Mouse (Mus musculus) frontal cortex, postnatal 10 days (tissue): ENCODE results near the gene Hist1h4b.

ENCODE experiments used
- DNase-seq, 2 experiments: peaks; one replicate each; pipeline ENCODE4 v3.0.0; 2022; ENCODE audit warnings: low spot score in 2 of 2, mixed read lengths in 1 of 2

The Hist1h4b gene

GRCm38 (mm10) chr13:23740256-23740840, 16.5 kb upstream of the Hist1h4b start:
- no peak for DNase-seq

DNA sequence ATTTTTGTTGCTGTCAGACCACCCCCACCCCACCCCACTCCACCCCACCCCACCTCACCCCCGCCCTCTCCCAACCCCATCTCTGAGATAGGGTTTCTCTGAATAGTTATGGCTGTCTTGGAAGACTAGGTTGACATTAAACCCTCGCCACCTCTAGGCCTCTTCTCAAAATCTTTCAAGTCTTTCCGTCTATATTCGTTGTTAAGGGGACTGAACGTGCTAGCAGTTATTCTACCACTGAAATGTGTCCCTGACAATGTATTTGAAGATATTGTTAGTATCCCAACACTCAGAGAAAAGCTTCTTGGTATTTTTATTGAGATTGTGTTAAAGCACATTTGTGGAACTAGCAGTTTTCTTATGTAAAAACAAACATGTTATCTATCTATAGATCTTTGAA, 15.9 kb upstream of the Hist1h4b start:
- DNase-seq: no peak

- DNase-seq: no peak
These were observed 14.8 kb upstream of the Hist1h4b start for GRCm38 (mm10) chr13:23742007-23742406.

DNA sequence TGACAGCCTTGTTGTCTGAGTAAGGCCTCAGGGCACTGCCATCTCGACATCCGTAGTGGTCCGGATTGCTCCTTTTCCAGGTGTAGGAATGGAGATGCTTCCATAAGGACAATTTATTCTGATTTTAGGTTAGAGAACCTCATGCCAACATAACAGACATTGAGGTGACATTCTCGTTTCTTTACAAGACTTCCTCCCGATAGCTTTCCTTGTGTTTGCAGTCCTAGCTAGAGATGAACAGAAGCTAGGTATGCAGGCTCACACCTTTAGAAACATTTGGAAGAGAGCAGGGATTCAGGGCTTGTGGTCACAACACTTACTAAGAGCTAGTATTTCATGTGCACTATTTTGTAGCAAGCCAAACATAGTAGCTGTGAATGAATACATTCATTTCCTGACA, 13.6 kb upstream of the Hist1h4b start:
- DNase-seq: no peak

DNA sequence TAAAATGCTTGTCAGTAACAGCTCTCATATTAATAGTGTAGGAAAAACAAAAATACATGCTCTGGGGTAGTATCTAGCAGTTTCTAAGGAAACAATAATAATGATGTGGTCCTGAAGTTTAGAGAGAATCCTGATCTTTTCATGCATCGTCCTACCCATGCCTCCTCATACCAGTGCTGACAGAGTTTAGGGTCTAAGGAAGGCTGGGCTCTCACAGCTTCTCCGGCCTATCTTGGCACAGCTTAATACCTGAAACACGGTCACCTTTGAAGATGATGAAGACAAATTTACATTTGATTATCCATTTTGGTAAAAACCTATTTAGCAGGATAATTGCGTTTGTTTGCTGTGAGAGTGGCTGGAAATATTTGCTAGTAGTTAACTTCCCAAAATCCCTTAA, 12.8 kb upstream of the Hist1h4b start:
- no peak for DNase-seq

DNA sequence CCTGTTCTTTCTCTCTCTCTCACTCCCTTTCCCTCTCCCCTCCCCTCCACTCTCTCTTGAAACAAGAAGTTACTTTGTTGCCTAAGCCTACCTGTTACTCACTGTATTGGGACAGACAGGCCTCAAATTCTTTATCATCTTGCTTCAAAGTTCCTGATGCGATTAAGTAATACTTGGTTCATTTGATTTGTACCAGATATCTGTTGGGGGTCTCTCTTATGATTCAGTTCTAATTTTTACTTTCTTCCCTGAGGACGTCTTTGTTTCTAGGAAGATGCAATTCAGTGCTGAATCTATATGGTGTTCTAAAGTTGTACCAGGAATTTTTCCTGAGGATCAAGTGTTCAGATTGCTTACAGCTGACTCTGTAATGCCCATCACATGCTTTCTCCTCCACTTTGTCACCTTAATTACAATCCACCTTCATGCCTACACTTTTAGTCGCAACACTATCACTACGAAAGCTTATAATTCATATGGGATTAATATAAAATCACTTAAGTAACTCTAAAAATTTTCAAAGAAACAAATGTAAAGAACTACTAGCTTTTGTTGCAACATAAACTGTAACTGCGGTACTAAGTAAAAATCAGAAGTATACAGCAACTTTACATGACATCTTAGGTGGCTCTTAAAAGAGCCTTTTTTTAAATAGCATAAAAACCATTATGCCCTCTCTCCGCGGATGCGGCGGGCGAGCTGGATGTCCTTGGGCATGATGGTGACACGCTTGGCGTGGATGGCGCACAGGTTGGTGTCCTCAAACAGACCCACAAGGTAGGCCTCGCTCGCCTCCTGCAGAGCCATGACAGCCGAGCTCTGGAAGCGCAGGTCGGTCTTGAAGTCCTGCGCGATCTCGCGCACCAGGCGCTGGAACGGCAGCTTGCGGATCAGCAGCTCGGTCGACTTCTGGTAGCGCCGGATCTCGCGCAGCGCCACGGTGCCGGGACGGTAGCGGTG, 12.1 kb upstream of the Hist1h4b start:
- DNase-seq: no peak

DNA sequence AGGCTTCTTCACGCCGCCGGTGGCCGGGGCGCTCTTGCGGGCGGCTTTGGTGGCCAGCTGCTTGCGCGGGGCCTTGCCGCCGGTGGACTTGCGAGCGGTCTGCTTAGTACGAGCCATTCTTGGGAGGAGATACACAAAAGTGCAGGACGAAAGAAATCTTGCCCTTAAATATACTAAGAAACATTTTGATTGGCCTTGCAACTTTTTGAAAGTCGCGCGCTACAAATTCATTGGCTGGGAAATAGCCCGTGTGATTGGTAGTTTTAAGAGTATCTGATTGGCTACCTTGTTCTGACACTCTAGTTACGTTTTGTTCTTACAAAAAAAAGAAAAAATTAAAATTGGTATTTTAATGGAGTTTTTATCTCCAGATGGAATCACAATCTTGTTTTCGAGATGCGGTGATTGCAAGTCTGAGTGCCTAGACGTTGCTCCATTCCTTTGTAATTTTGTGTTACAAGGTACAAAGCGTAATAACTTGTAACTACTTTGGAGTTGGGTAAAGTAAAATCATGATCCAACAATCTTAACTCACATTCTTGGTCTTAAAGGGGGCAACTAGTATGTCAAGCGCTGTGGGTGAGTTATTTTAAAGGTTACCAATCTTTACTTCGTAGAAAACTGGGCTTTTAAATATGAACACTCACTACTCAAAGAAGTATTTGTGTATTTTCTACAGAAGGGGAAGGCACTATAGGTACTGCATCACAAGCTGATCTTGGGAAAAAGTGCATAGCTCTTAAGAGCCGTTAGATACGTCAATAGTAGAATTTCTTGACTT, 11.2 kb upstream of the Hist1h4b start, which contains the start of gene Hist1h3c:
Gene Hist1h3c (minus strand): TSS at position 222 of the 781 bp plus-strand sequence.
- DNase-seq: peak; percentile 62 to 84

GRCm38 (mm10) chr13:23746201-23747080, 10.4 kb upstream of the Hist1h4b start, which contains the start of gene Hist1h2bb:
Gene Hist1h2bb (plus strand): TSS chr13:23746734.
- peak; percentile 71 to 77 for DNase-seq

DNA sequence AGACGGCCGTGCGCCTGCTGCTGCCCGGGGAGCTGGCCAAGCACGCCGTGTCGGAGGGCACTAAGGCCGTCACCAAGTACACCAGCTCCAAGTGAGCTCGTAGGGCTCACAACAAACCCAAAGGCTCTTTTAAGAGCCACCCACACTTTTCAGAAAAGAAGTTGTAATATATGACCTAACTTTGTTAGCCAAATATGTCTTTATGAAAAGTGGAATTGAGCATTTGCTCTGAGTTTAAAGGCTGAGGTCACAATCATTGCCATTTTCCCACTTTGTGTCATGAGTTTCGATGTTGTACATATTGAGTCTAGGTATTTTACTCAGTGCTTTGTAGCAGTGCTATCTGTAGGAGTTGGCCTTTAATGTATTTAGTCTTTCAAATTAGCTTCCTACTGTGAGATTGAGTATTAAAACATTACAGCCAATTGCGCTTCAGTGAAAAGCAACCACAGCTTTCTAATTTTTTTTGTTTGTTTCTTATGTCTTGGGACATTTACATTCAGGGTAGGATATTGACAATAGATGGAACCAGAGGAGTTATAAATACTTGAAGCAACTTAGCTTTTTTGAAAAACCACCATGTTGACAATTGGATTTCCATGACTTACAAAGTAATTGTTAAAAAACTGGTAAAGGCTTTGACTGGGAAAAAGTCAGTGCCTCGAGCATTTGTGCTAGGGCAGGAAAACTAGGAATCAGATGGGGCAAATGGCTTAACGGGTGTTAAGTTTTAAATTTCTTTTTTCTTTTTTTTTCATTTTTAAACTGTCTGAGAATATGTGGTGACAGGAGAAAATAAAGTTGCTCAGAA, 9.5 kb upstream of the Hist1h4b start:
- no peak for DNase-seq

DNA sequence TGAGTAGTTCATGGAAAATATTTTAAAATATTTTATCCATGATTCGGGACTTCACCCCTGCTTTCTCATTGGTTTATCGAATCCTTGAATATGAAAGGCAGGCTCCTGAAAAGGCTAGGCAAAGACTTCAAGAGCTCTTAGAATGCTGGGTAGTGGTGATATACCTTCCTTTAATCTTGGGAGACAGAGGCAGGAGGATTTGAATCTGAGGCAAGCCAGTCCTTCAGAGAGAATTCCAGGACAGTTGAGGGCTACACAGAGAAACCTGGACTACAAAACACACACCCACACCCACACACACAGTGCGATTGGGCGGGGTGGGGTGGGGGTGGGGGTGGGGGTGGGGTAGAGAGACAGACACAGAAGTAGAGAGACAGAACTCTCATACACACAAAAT, 8.9 kb upstream of the Hist1h4b start:
- DNase-seq: no peak

- DNase-seq: no peak
These were observed 7.2 kb upstream of the Hist1h4b start for GRCm38 (mm10) chr13:23749563-23750121.

- DNase-seq: peak in 1 of 2 experiments; percentile 43
These were observed 5.9 kb upstream of the Hist1h4b start, which contains the start of gene Hist1h2ab for GRCm38 (mm10) chr13:23750839-23751477. Gene Hist1h2ab (plus strand): TSS chr13:23751126.

GRCm38 (mm10) chr13:23751478-23751956, 5.3 kb upstream of the Hist1h4b start:
- DNase-seq: no peak

- DNase-seq: peak; percentile 82 to 90
These were observed 4.6 kb upstream of the Hist1h4b start, which contains the start of gene Hist1h3b for GRCm38 (mm10) chr13:23752067-23752741. Gene Hist1h3b (plus strand): TSS chr13:23752267.

DNA sequence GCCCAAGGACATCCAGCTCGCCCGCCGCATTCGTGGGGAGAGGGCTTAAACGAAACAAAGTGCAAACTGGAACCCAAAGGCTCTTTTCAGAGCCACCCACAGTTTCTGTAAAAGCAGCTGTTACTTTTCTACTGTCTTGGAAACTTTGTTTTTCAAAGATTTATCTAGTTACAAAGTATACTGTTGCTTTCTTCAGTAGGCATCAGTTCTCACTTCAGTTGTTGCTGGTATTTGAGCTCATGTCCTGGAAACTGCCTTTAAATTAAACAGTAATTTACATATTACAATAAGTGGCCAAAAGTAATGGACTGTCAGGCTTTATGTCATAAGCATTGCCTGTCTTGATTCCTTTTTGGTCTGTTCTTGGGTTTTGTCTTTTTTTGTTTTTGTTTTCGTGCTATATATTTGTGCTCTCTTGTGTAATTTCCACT, 4.1 kb upstream of the Hist1h4b start:
- DNase-seq: no peak

DNA sequence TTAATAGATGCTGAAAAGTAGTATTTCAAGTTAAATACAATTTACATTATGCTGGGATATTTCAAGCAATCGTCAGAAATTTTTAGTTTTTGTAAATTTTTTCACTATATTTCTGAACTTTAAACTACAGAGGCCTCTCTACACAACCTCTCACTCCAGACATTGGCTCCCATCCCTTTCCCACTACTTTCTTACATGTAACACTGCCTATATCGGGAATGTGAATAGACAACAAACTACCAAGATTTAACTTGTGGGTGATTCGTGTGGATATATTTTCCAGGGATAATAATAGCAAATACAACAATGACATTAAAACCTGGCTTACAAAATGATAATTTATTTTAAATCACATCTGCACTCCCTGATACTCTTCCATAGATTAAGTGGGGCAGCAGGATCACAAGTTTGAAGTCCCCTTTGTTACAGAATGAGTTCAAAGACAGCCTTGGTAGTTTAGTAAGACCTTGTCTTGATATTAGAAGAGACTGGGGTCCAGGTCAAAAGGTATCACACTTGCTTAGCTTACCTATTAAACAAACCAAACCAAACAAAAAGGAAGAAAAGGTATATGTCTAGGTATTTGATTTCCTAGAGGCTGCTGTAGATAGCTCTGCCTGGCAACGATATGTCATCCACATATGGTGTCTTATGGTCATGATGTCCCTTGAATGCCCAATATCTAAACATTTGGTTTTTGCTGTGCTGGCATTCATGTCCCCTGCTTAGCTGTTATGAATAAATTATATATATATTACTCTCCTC, 3.3 kb upstream of the Hist1h4b start:
- no peak for DNase-seq

DNA sequence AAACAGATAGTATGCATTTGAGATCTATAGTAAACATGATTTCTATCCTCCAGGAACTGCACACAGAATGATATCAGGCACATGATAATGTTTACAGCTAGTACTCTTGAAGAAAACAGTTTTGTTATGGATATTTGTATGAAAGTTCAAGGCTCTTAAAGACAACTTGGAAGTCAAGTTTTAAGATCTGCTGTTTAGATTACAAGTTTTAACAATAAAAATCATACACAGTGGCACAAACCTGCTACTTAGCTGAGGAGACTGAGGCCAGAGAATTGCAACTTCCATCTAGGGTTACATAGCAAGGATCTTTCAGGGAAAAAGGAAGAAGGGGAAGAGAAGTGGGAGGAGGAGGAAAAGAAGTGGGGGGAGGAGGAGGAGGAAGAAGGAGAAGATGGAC, 1.8 kb upstream of the Hist1h4b start:
- no peak for DNase-seq
